Mouse (Mus musculus) MEL (cell line): Measurements from ENCODE around the gene Rbp7. TPM values are rescaled to one million over a fixed set of nuclear protein-coding genes. Genes with fewer than 3 reads are reported as not detected.

ENCODE experiments used
- DNase-seq: peaks from one replicate; pipeline ENCODE4 v3.0.0; 2011; ENCODE audit warnings: low read depth, low spot score
- H3K27ac ChIP-seq: 2 replicates; pipeline ENCODE4 v1.5.1; 2012; ENCODE audit warnings: low read depth, mild to moderate bottlenecking, control low read depth, low read length, moderate library complexity; ENCODE audit not compliant: control insufficient read depth
- H3K27me3 ChIP-seq, 2 experiments: fragments of 150-350 bp in 1 of 2; sonication (generic) in 1 of 2; 2 replicates each; pipeline ENCODE4 v1.6.1; 2012; ENCODE audit warnings: low read length in 2 of 2, mild to moderate bottlenecking in 2 of 2, improper control_type of control experiment in 1 of 2, moderate library complexity in 1 of 2; ENCODE audit not compliant: insufficient read depth in 2 of 2, control insufficient read depth in 1 of 2
- H3K36me3 ChIP-seq, 2 experiments: 2 replicates each; pipeline ENCODE4 v1.6.1; 2012 to 2014; ENCODE audit warnings: low read length in 2 of 2, improper control_type of control experiment in 1 of 2, inconsistent platforms in 1 of 2, mild to moderate bottlenecking in 1 of 2; ENCODE audit not compliant: insufficient read depth in 2 of 2, control insufficient read depth in 1 of 2
- H3K4me1 ChIP-seq, 2 experiments: fragments of 150-350 bp in 1 of 2; sonication (generic) in 1 of 2; 2 replicates each; pipeline ENCODE4 v1.6.1; 2012; ENCODE audit warnings: low read length in 2 of 2, improper control_type of control experiment in 1 of 2, mild to moderate bottlenecking in 1 of 2; ENCODE audit not compliant: insufficient read depth in 2 of 2, control insufficient read depth in 1 of 2
- H3K4me3 ChIP-seq, 2 experiments: fragments of 150-350 bp in 1 of 2; sonication (generic) in 1 of 2; 2 replicates each; pipeline ENCODE4 v1.5.1; 2012; ENCODE audit warnings: low read depth in 2 of 2, low read length in 2 of 2, mild to moderate bottlenecking in 2 of 2, moderate library complexity in 2 of 2, control low read depth in 1 of 2, improper control_type of control experiment in 1 of 2; ENCODE audit not compliant: control insufficient read depth in 1 of 2, insufficient read depth in 1 of 2
- H3K79me2 ChIP-seq: 2 replicates; pipeline ENCODE4 v1.6.1; 2012; ENCODE audit warnings: mild to moderate bottlenecking, low read length, moderate library complexity; ENCODE audit not compliant: control insufficient read depth, poor library complexity, insufficient read depth
- H3K9ac ChIP-seq: 2 replicates; pipeline ENCODE4 v1.6.1; 2012; ENCODE audit warnings: low read depth, mild to moderate bottlenecking, control low read depth, low read length, moderate library complexity; ENCODE audit not compliant: control insufficient read depth, poor library complexity, severe bottlenecking
- H3K9me3 ChIP-seq: fragments of 150-350 bp; sonication (generic); replicated peaks from 2 replicates; pipeline ENCODE4 v1.6.1; 2012; ENCODE audit warnings: mild to moderate bottlenecking, low read length, improper control_type of control experiment, moderate library complexity; ENCODE audit not compliant: insufficient read depth
- BHLHE40 ChIP-seq: IDR thresholded peaks from 2 replicates; pipeline ENCODE4 v1.6.1; 2012; ENCODE audit warnings: low read depth, mild to moderate bottlenecking, inconsistent platforms, low read length, improper control_type of control experiment, borderline replicate concordance
- CHD2 ChIP-seq: IDR thresholded peaks from 2 replicates; pipeline ENCODE4 v1.6.1; 2011; ENCODE audit warnings: low read length, improper control_type of control experiment
- ELF1 ChIP-seq: IDR thresholded peaks from 2 replicates; pipeline ENCODE4 v1.6.1; 2014; ENCODE audit warnings: low read depth, mild to moderate bottlenecking, inconsistent platforms, low read length, improper control_type of control experiment, moderate library complexity
- EP300 ChIP-seq, 2 experiments: IDR thresholded peaks; 2 replicates each; pipeline ENCODE4 v1.6.1; 2011; ENCODE audit warnings: improper control_type of control experiment in 2 of 2, low read length in 2 of 2, low read depth in 1 of 2, mild to moderate bottlenecking in 1 of 2
- GATA1 ChIP-seq: IDR thresholded peaks from 2 replicates; pipeline ENCODE4 v1.6.1; 2011; ENCODE audit warnings: low read depth, low read length, improper control_type of control experiment
- HCFC1 ChIP-seq: IDR thresholded peaks from 2 replicates; pipeline ENCODE4 v1.6.1; 2012; ENCODE audit warnings: low read depth, mild to moderate bottlenecking, inconsistent platforms, low read length, improper control_type of control experiment, moderate library complexity
- JUND ChIP-seq: IDR thresholded peaks from 2 replicates; pipeline ENCODE4 v1.6.1; 2011; ENCODE audit warnings: low read depth, mild to moderate bottlenecking, improper control_type of control experiment, low read length
- KAT2A ChIP-seq: conservative IDR thresholded peaks from 2 replicates; pipeline ENCODE4 v1.6.1; 2012; ENCODE audit warnings: low read depth, low read length, improper control_type of control experiment, inconsistent platforms
- MAX ChIP-seq: IDR thresholded peaks from 2 replicates; pipeline ENCODE4 v1.6.1; 2011; ENCODE audit warnings: low read length, improper control_type of control experiment
- MEF2A ChIP-seq: IDR thresholded peaks from 2 replicates; pipeline ENCODE4 v1.6.1; 2014; ENCODE audit warnings: low read depth, mild to moderate bottlenecking, inconsistent platforms, low read length, improper control_type of control experiment; ENCODE audit not compliant: poor library complexity, insufficient replicate concordance, severe bottlenecking; ENCODE audit errors: extremely low read depth
- POLR2A ChIP-seq, 2 experiments: IDR thresholded peaks; 2 replicates each; pipeline ENCODE4 v1.6.1; 2011 to 2012; ENCODE audit warnings: low read length in 2 of 2, mild to moderate bottlenecking in 2 of 2, control low read depth in 1 of 2, improper control_type of control experiment in 1 of 2, low read depth in 1 of 2, moderate library complexity in 1 of 2; ENCODE audit not compliant: control insufficient read depth in 1 of 2, insufficient read depth in 1 of 2, poor library complexity in 1 of 2
- POLR2AphosphoS5 ChIP-seq: IDR thresholded peaks from 2 replicates; pipeline ENCODE4 v1.6.1; 2012; ENCODE audit warnings: low read depth, borderline replicate concordance, mild to moderate bottlenecking, inconsistent platforms, low read length, moderate library complexity, mixed read lengths
- RAD21 ChIP-seq: IDR thresholded peaks from 2 replicates; pipeline ENCODE4 v1.6.1; 2011; ENCODE audit warnings: mild to moderate bottlenecking, low read depth, low read length, improper control_type of control experiment
- RCOR1 ChIP-seq: IDR thresholded peaks from 2 replicates; pipeline ENCODE4 v1.6.1; 2012; ENCODE audit warnings: low read depth, mild to moderate bottlenecking, inconsistent platforms, low read length, improper control_type of control experiment
- SIN3A ChIP-seq: IDR thresholded peaks from 2 replicates; pipeline ENCODE4 v1.6.1; 2012; ENCODE audit warnings: low read length, improper control_type of control experiment, inconsistent platforms
- SMC3 ChIP-seq: IDR thresholded peaks from 2 replicates; pipeline ENCODE4 v1.6.1; 2011; ENCODE audit warnings: low read depth, low read length, improper control_type of control experiment
- UBTF ChIP-seq: IDR thresholded peaks from 2 replicates; pipeline ENCODE4 v1.6.1; 2012; ENCODE audit warnings: low read depth, mild to moderate bottlenecking, inconsistent platforms, low read length, improper control_type of control experiment, moderate library complexity, borderline replicate concordance; ENCODE audit not compliant: insufficient read depth
- ZMIZ1 ChIP-seq: IDR thresholded peaks from 2 replicates; pipeline ENCODE4 v1.6.1; 2012; ENCODE audit warnings: low read depth, mild to moderate bottlenecking, inconsistent platforms, low read length, improper control_type of control experiment, moderate library complexity
- polyA plus RNA-seq, 2 experiments: library from polyadenylated mRNA; stranded (reverse) in 1 of 2; unstranded in 1 of 2; fragments of >175 nt in 1 of 2; fragments of >200 nt in 1 of 2; gene quantifications; 2 replicates each; pipeline versions ENCODE4 v1.2.1 to v1.2.4; 2012; ENCODE audit warnings: low replicate concordance in 2 of 2, low read depth in 1 of 2; ENCODE audit not compliant: insufficient read length in 2 of 2, insufficient read depth in 1 of 2, missing spikeins in 1 of 2
- total RNA-seq: library from RNA; depleted of rRNA; stranded (reverse); fragments of 300-350 nt; gene quantifications from 2 replicates; pipeline ENCODE4 v1.2.3, GENCODE M21; 2012

Gene Rbp7
- total and polyA plus RNA-seq, 3 experiments = not detected

- no peak overlapping the region for H3K4me3 ChIP-seq
- no peaks in the 10 kb centered on the region for H3K27me3 ChIP-seq
- no peak overlapping the region for H3K9ac ChIP-seq
- no peak for DNase-seq
- no peaks in the 10 kb centered on the region for H3K9me3 ChIP-seq
- peaks cover 0 to 7% of the 10 kb centered on the region in 2 experiments; a peak in 2 of 4 replicates for H3K36me3 ChIP-seq
- no peak overlapping the region for H3K27ac ChIP-seq
- peaks cover 0 to 5% of the 10 kb centered on the region in 2 experiments; a peak in 2 of 4 replicates for H3K4me1 ChIP-seq
- TF ChIP-seq RCOR1 = no peak
- no peak for TF ChIP-seq GATA1
- no peak for TF ChIP-seq MAX
- TF ChIP-seq POLR2A (IDR thresholded peaks at IDR 0.05; ENCODE audit: control insufficient read depth in 1 of 2, insufficient read depth in 1 of 2, low read depth in 1 of 2, low read length in 2 of 2, poor library complexity in 1 of 2) = no peak
- TF ChIP-seq HCFC1 = no peak
- no peak for TF ChIP-seq CHD2
- no peak for TF ChIP-seq SIN3A
- TF ChIP-seq ELF1 = no peak
- TF ChIP-seq SMC3 = no peak
- no peak for TF ChIP-seq BHLHE40
- TF ChIP-seq RAD21 = no peak
- no peak for TF ChIP-seq POLR2AphosphoS5
- no peak for TF ChIP-seq EP300 (IDR thresholded peaks at IDR 0.05; ENCODE audit: low read depth in 1 of 2, low read length in 2 of 2)
- TF ChIP-seq JUND = no peak
- no peak for TF ChIP-seq KAT2A
- no peak for TF ChIP-seq ZMIZ1
- TF ChIP-seq MEF2A = no peak
- H3K79me2 ChIP-seq = no peaks in the 10 kb centered on the region
These were observed 4.1 kb downstream of the Rbp7 start for GRCm38 (mm10) chr4:149450636-149451035.

- DNase-seq = no peak
- peak overlapping the region; percentile 52 to 67 for H3K4me3 ChIP-seq
- no peaks in the 10 kb centered on the region; the same call in 1 of the 2 replicates for H3K79me2 ChIP-seq
- H3K36me3 ChIP-seq = peaks cover 0 to 13% of the 10 kb centered on the region in 2 experiments; a peak in 2 of 4 replicates
- H3K4me1 ChIP-seq = peaks cover 4 to 10% of the 10 kb centered on the region in 2 experiments; a peak in 3 of 4 replicates
- H3K27me3 ChIP-seq = no peaks in the 10 kb centered on the region
- no peaks in the 10 kb centered on the region for H3K9me3 ChIP-seq
- TF ChIP-seq UBTF (no peak), POLR2A (IDR thresholded peaks at IDR 0.05; ENCODE audit: control insufficient read depth in 1 of 2, insufficient read depth in 1 of 2, low read depth in 1 of 2, low read length in 2 of 2, poor library complexity in 1 of 2) (no peak), GATA1 (peak; percentile 48; the same call in 1 of the 2 replicates)
- H3K27ac ChIP-seq = peak overlapping the region; percentile 67
- H3K9ac ChIP-seq = peak overlapping the region; percentile 64
These were observed 8.5 kb downstream of the Rbp7 start for GRCm38 (mm10) chr4:149446309-149446708.
